Mouse (Mus musculus) kidney, postnatal 0 days (tissue): ENCODE data around the gene Mrps17. TPM values are rescaled to one million over a fixed set of nuclear protein-coding genes. Genes with fewer than 3 reads are reported as not detected.
A peak's percentile ranks its signal among the peaks of the same experiment; 100 is the strongest.

Experiments used
- ATAC-seq: fragments of 200-750 bp; cut with Nextera tagmentation; replicated peaks from 2 replicates; pipeline ENCODE4 v1.8.0; 2017; ENCODE audit warnings: low read depth, moderate number of reproducible peaks, moderate TSS enrichment, moderate library complexity; ENCODE audit not compliant: low FRiP score
- DNase-seq: peaks from one replicate; pipeline ENCODE4 v3.0.0-alpha.2; 2016; ENCODE audit warnings: low spot score
- H3K27ac ChIP-seq: fragments of 300-500 bp; sonication (generic); 2 replicates; pipeline ENCODE4 v1.5.1; 2014; ENCODE audit warnings: mild to moderate bottlenecking
- H3K27me3 ChIP-seq: fragments of 300-500 bp; sonication (generic); 2 replicates; pipeline ENCODE4 v1.6.1; 2014; ENCODE audit warnings: low read length, mixed read lengths; ENCODE audit not compliant: insufficient read depth
- H3K36me3 ChIP-seq: fragments of 300-500 bp; sonication (generic); 2 replicates; pipeline ENCODE4 v1.6.1; 2014; ENCODE audit warnings: low read length, mixed read lengths; ENCODE audit not compliant: insufficient read depth
- H3K4me1 ChIP-seq: fragments of 300-500 bp; sonication (generic); replicated peaks from 2 replicates; pipeline ENCODE4 v1.6.1; 2014; ENCODE audit warnings: antibody characterized with exemption, low read length, mixed read lengths; ENCODE audit not compliant: insufficient read depth
- H3K4me2 ChIP-seq: fragments of 300-500 bp; sonication (generic); 2 replicates; pipeline ENCODE4 v1.6.1; 2014; ENCODE audit warnings: mild to moderate bottlenecking, low read length, moderate library complexity, mixed read lengths
- H3K4me3 ChIP-seq: fragments of 300-500 bp; sonication (generic); replicated peaks from 2 replicates; pipeline ENCODE4 v1.5.1; 2014; ENCODE audit warnings: low read depth, low read length
- H3K9ac ChIP-seq: fragments of 300-500 bp; sonication (generic); 2 replicates; pipeline ENCODE4 v1.6.1; 2014; ENCODE audit warnings: low read depth, low read length
- H3K9me3 ChIP-seq: fragments of 300-500 bp; sonication (generic); replicated peaks from 2 replicates; pipeline ENCODE4 v1.6.1; 2016; ENCODE audit warnings: low read length, inconsistent platforms, mixed read lengths
- CTCF ChIP-seq: IDR thresholded peaks from 2 replicates; pipeline ENCODE4 v1.5.1; 2016; ENCODE audit warnings: antibody characterized with exemption, low read depth, mild to moderate bottlenecking, moderate library complexity
- WGBS: fragments of 180-500 bp; shearing (Covaris S2); extraction: QIAGEN DNeasy Blood & Tissue Kit; methylation state at CpG from one replicate; pipeline ENCODE4 v1.1.7; 2014; 5-methylcytosine and 5-hydroxymethylcytosine counted together
- polyA plus RNA-seq: library from polyadenylated mRNA; unstranded; fragments of >200 nt; fragmentation: Nextera tagmentation; extraction: Ambion mirVana; gene quantifications from 2 replicates; pipeline ENCODE4 v1.2.1, GENCODE M21; 2015

Mrps17 gene
- polyA plus RNA-seq, 1 experiment from 2014 or later, result 209 TPM

- H3K27ac ChIP-seq, result peak overlapping the region; percentile 71; the same call in 1 of the 2 replicates
- H3K4me2 ChIP-seq, result peak overlapping the region; percentile 16; the same call in 1 of the 2 replicates
- no peak for TF ChIP-seq CTCF
- peak; percentile 44 for DNase-seq
- no peaks in the 10 kb centered on the region for H3K27me3 ChIP-seq
- no peak overlapping the region for H3K4me3 ChIP-seq
- ATAC-seq, result peak; percentile 57; the same call in 1 of the 2 replicates
- no peaks in the 10 kb centered on the region for H3K36me3 ChIP-seq
- WGBS, result 47% methylated on average over 11 of the region's 11 CpGs
- H3K9me3 ChIP-seq, result no peaks in the 10 kb centered on the region
- H3K9ac ChIP-seq, result no peak overlapping the region
- peaks cover 19% of the 10 kb centered on the region for H3K4me1 ChIP-seq
These were observed 15.0 kb downstream of the Mrps17 start for GRCm38 (mm10) chr5:129730344-129730743.

GRCm38 (mm10) chr5:129731021-129731420 is 15.7 kb downstream of the Mrps17 start:
- H3K9me3 ChIP-seq, result no peaks in the 10 kb centered on the region
- peaks cover 19% of the 10 kb centered on the region for H3K4me1 ChIP-seq
- no peak for DNase-seq
- H3K4me2 ChIP-seq, result no peak overlapping the region
- WGBS, result 78% methylated on average over 5 of the region's 5 CpGs
- H3K36me3 ChIP-seq, result no peaks in the 10 kb centered on the region
- no peak for ATAC-seq
- no peak overlapping the region for H3K27ac ChIP-seq
- no peak overlapping the region for H3K9ac ChIP-seq
- H3K27me3 ChIP-seq, result no peaks in the 10 kb centered on the region
- no peak for TF ChIP-seq CTCF
- H3K4me3 ChIP-seq, result no peak overlapping the region

- 80% methylated on average over 1 of the region's 1 CpGs for WGBS
- DNase-seq, result peak; percentile 54
- peak; percentile 84 for TF ChIP-seq CTCF
These were observed 25.7 kb downstream of the Mrps17 start for GRCm38 (mm10) chr5:129740976-129741375.

GRCm38 (mm10) chr5:129742903-129743488 is 27.7 kb downstream of the Mrps17 start:
- TF ChIP-seq CTCF, result no peak
- Histone ChIP-seq H3K4me1 (no peaks in the 10 kb centered on the region), H3K4me2 (no peak overlapping the region), H3K36me3 (peaks cover 37% of the 10 kb centered on the region), H3K9me3 (no peaks in the 10 kb centered on the region), H3K27ac (no peak overlapping the region), H3K27me3 (no peaks in the 10 kb centered on the region), H3K9ac (no peak overlapping the region), H3K4me3 (no peak overlapping the region)
- WGBS, result 83% methylated on average over 7 of the region's 7 CpGs
- DNase-seq, result no peak
- no peak for ATAC-seq

More at GRCm38 (mm10) chr5:129740976-129741375, 25.7 kb downstream of the Mrps17 start:
- Histone ChIP-seq H3K9ac (no peak overlapping the region), H3K4me3 (no peak overlapping the region), H3K4me2 (no peak overlapping the region), H3K9me3 (no peaks in the 10 kb centered on the region), H3K4me1 (no peaks in the 10 kb centered on the region), H3K36me3 (peaks cover 31% of the 10 kb centered on the region), H3K27ac (no peak overlapping the region), H3K27me3 (no peaks in the 10 kb centered on the region)
- no peak for ATAC-seq

GRCm38 (mm10) chr5:129744050-129744449 is 28.8 kb downstream of the Mrps17 start:
- Histone ChIP-seq H3K4me3 (no peak overlapping the region), H3K4me1 (no peaks in the 10 kb centered on the region), H3K9me3 (no peaks in the 10 kb centered on the region), H3K9ac (no peak overlapping the region), H3K4me2 (no peak overlapping the region), H3K27me3 (no peaks in the 10 kb centered on the region), H3K27ac (no peak overlapping the region), H3K36me3 (peaks cover 42% of the 10 kb centered on the region)
- DNase-seq (no peak), ATAC-seq (no peak)
- no peak for TF ChIP-seq CTCF
- WGBS, result 71% methylated on average over 6 of the region's 6 CpGs

- Histone ChIP-seq H3K9me3 (no peaks in the 10 kb centered on the region), H3K27ac (no peak overlapping the region), H3K9ac (no peak overlapping the region), H3K36me3 (peaks cover 20% of the 10 kb centered on the region), H3K27me3 (no peaks in the 10 kb centered on the region), H3K4me3 (no peak overlapping the region), H3K4me2 (no peak overlapping the region), H3K4me1 (no peaks in the 10 kb centered on the region)
- WGBS, result 90% methylated on average over 20 of the region's 20 CpGs
- DNase-seq (no peak), ATAC-seq (no peak)
- no peak for TF ChIP-seq CTCF
These were observed 41.6 kb downstream of the Mrps17 start for GRCm38 (mm10) chr5:129756886-129757285.
